Mouse (Mus musculus): ENCODE results near the gene Kcnmb4. TPM values are rescaled to one million over a fixed set of nuclear protein-coding genes. Genes with fewer than 3 reads are reported as not detected.

Gene Kcnmb4
- total and polyA plus RNA-seq, 3 experiments: 0.80 to 1.1 (median 1.0) TPM

DNA sequence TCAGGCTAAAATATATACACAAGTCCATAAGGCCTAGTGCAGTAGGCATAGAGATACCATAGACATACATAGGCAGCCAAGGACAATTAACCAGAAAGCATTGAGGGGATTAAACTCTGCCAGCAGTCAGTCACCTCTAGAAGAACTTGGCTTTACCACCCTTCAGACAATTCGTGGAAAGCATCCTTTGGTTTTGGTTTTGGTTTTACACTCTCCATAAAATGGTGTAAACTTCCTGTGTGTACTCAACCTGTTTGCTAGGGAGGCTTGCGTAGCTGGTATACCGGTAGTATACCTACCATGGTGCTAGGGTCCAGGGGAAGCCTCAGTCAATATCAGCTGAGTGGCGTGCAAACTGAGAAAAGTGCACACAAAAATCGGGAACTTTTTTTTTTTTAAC lies 77.4 kb downstream of the Kcnmb4 start:
- TF ChIP-seq TCF12 (IDR thresholded peaks at IDR 0.05; ENCODE audit: low read depth, low read length) (no peak), ZNF384 (IDR thresholded peaks at IDR 0.05; ENCODE audit: low read depth, low read length) (no peak), SIN3A (IDR thresholded peaks at IDR 0.05; ENCODE audit: low read length) (no peak), MYC (IDR thresholded peaks at IDR 0.05; ENCODE audit: low read depth, low read length) (no peak)
- in situ Hi-C loops (cut with MboI; ENCODE audit: low pct_ligation_motif_present, low pct_unique_long_range_greater_than_20kb, low sequenced_read_pairs) (no loop called here), dilution Hi-C loops (cut with MboI; ENCODE audit: extremely low pct_ligation_motif_present, extremely low pct_unique_long_range_greater_than_20kb, low sequenced_read_pairs) (no loop called here)
- peak overlapping the region; percentile 62; the same call in 1 of the 2 replicates for H3K4me2 ChIP-seq (ENCODE audit: insufficient read depth, low read depth, poor library complexity, severe bottlenecking)
- no peaks in the 10 kb centered on the region for H3K36me3 ChIP-seq (replicated peaks in 1 of 2; ENCODE audit: control insufficient read depth in 1 of 2, insufficient read depth in 1 of 2, low read length in 1 of 2)
- no peak overlapping the region for H3K9ac ChIP-seq (ENCODE audit: insufficient read depth, low read depth)
- H3K9me3 ChIP-seq (replicated peaks; ENCODE audit: low read length): no peaks in the 10 kb centered on the region
- DNase-seq (ENCODE audit: extremely low read depth): no peak
- H3K4me3 ChIP-seq (replicated peaks in 1 of 3; ENCODE audit: low read depth in 2 of 3, low read length in 2 of 3, poor library complexity in 1 of 3): no peak overlapping the region
- H3K79me2 ChIP-seq (replicated peaks; ENCODE audit: control insufficient read depth, extremely low read depth, insufficient read depth, poor library complexity, severe bottlenecking): no peaks in the 10 kb centered on the region
- H3K27me3 ChIP-seq (replicated peaks): no peaks in the 10 kb centered on the region
- H3K27ac ChIP-seq (ENCODE audit: insufficient read depth, low read depth): no peak overlapping the region
- peaks cover 0 to 6% of the 10 kb centered on the region in 2 experiments; a peak in 2 of 4 replicates for H3K4me1 ChIP-seq (ENCODE audit: control insufficient read depth in 1 of 2, insufficient read depth in 2 of 2)

DNA sequence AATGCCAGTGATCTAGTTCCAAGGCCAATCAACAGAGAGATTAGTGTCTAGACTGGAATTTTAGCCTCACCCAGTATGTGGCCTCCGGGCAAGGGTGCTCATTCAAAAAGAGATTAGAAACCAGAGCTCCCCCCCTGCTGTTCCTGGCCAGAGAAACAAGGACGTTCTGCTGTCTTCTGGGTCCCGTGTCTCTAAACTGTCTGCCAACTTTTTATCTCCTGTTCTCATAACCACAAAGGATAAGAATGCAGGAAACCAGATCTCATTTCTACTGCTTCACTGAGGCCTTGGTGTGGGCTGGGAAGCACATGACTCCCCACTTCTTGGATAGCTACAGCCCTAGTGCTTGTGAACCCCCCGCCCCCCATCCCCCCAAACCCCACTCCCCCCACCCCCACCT lies 79.1 kb downstream of the Kcnmb4 start:
- H3K79me2 ChIP-seq (replicated peaks; ENCODE audit: control insufficient read depth, extremely low read depth, insufficient read depth, poor library complexity, severe bottlenecking): no peaks in the 10 kb centered on the region
- no peak for TF ChIP-seq MAX (IDR thresholded peaks at IDR 0.05; ENCODE audit: low read length)
- no peak for TF ChIP-seq ZMIZ1 (IDR thresholded peaks at IDR 0.05; ENCODE audit: low read depth, low read length)
- TF ChIP-seq E2F4 (IDR thresholded peaks at IDR 0.05; ENCODE audit: insufficient replicate concordance, low read depth, low read length): no peak
- TF ChIP-seq IRF4 (IDR thresholded peaks at IDR 0.05; ENCODE audit: low read depth, low read length): no peak
- no peak for TF ChIP-seq RCOR1 (conservative IDR thresholded peaks at IDR 0.05; ENCODE audit: low read depth, low read length)
- no peak for TF ChIP-seq HCFC1 (IDR thresholded peaks at IDR 0.05; ENCODE audit: low read depth, low read length)
- no peak for DNase-seq (ENCODE audit: extremely low read depth)
- no peaks in the 10 kb centered on the region for H3K27me3 ChIP-seq (replicated peaks)
- dilution Hi-C loops (cut with MboI; ENCODE audit: extremely low pct_ligation_motif_present, extremely low pct_unique_long_range_greater_than_20kb, low sequenced_read_pairs): no loop called here
- in situ Hi-C loops (cut with MboI; ENCODE audit: low pct_ligation_motif_present, low pct_unique_long_range_greater_than_20kb, low sequenced_read_pairs): no loop called here
- peaks cover 0 to 6% of the 10 kb centered on the region in 2 experiments; a peak in 2 of 4 replicates for H3K4me1 ChIP-seq (ENCODE audit: control insufficient read depth in 1 of 2, insufficient read depth in 2 of 2)
- no peaks in the 10 kb centered on the region for H3K36me3 ChIP-seq (replicated peaks in 1 of 2; ENCODE audit: control insufficient read depth in 1 of 2, insufficient read depth in 1 of 2, low read length in 1 of 2)
- no peak overlapping the region for H3K4me2 ChIP-seq (ENCODE audit: insufficient read depth, low read depth, poor library complexity, severe bottlenecking)
- H3K4me3 ChIP-seq (replicated peaks in 1 of 3; ENCODE audit: low read depth in 2 of 3, low read length in 2 of 3, poor library complexity in 1 of 3): no peak overlapping the region
- H3K9me3 ChIP-seq (replicated peaks; ENCODE audit: low read length): no peaks in the 10 kb centered on the region
- H3K27ac ChIP-seq (ENCODE audit: insufficient read depth, low read depth): no peak overlapping the region
- no peak overlapping the region for H3K9ac ChIP-seq (ENCODE audit: insufficient read depth, low read depth)

DNA sequence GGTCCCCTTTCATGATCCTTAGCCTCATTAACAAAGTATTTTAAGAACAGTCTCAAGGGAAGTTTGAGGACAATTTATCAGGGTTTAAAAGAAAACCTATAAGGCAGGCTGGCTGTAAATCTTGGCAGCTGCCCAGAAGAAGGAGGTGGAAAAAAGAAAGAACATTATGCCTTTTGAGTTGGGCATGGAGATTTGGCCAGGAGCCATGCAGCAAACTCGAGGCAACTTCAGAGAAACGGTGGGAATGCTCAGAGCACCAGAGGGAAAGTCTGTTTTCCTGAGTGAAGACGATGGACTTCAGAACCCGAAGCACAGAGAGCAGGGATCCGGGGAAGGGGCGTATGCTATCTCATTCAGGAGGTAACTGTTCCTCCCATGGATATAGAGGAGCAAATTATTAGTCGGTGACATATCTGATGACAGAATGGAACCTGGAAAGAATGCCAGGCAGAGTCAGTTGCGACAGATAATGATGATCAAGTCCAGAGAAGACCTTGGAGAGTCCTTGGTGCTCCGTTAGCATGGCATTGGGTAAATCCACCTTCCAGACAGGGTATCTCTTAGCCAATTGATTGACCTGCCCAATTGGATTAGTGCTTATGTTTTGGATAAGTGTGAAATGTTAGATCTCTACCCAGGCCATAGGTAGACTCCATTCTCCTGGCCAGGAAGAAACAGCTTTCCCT lies 79.7 kb downstream of the Kcnmb4 start:
- no peaks in the 10 kb centered on the region for H3K9me3 ChIP-seq (replicated peaks; ENCODE audit: low read length)
- H3K4me2 ChIP-seq (ENCODE audit: insufficient read depth, low read depth, poor library complexity, severe bottlenecking): no peak overlapping the region
- dilution Hi-C loops (cut with MboI; ENCODE audit: extremely low pct_ligation_motif_present, extremely low pct_unique_long_range_greater_than_20kb, low sequenced_read_pairs): no loop called here
- no peak overlapping the region for H3K27ac ChIP-seq (ENCODE audit: insufficient read depth, low read depth)
- in situ Hi-C loops (cut with MboI; ENCODE audit: low pct_ligation_motif_present, low pct_unique_long_range_greater_than_20kb, low sequenced_read_pairs): no loop called here
- H3K36me3 ChIP-seq (replicated peaks in 1 of 2; ENCODE audit: control insufficient read depth in 1 of 2, insufficient read depth in 1 of 2, low read length in 1 of 2): no peaks in the 10 kb centered on the region
- no peaks in the 10 kb centered on the region for H3K27me3 ChIP-seq (replicated peaks)
- DNase-seq (ENCODE audit: extremely low read depth): no peak
- H3K9ac ChIP-seq (ENCODE audit: insufficient read depth, low read depth): no peak overlapping the region
- H3K4me3 ChIP-seq (replicated peaks in 1 of 3; ENCODE audit: low read depth in 2 of 3, low read length in 2 of 3, poor library complexity in 1 of 3): no peak overlapping the region
- H3K79me2 ChIP-seq (replicated peaks; ENCODE audit: control insufficient read depth, extremely low read depth, insufficient read depth, poor library complexity, severe bottlenecking): no peaks in the 10 kb centered on the region
- H3K4me1 ChIP-seq (ENCODE audit: control insufficient read depth in 1 of 2, insufficient read depth in 2 of 2): peaks cover 0 to 6% of the 10 kb centered on the region in 2 experiments; a peak in 2 of 4 replicates
- TF ChIP-seq GABPA (IDR thresholded peaks at IDR 0.05; ENCODE audit: insufficient replicate concordance, low read depth, low read length) (no peak), IRF4 (IDR thresholded peaks at IDR 0.05; ENCODE audit: low read depth, low read length) (no peak), TCF12 (IDR thresholded peaks at IDR 0.05; ENCODE audit: low read depth, low read length) (no peak), USF2 (conservative IDR thresholded peaks at IDR 0.05; ENCODE audit: low read depth, low read length) (no peak), CHD1 (IDR thresholded peaks at IDR 0.05; ENCODE audit: low read depth, low read length) (no peak), POLR2A (IDR thresholded peaks at IDR 0.05; ENCODE audit: low read depth, low read length) (no peak), UBTF (IDR thresholded peaks at IDR 0.05; ENCODE audit: low read depth, low read length) (no peak), ZNF384 (IDR thresholded peaks at IDR 0.05; ENCODE audit: low read depth, low read length) (no peak)

Measured in CH12.LX (cell line).